ENCODE assay signal across 14 mouse cellular contexts in genomic region chr2:50284781-50285180, GRCm38 (mm10). TPM values are rescaled to one million over a fixed set of nuclear protein-coding genes. Genes with fewer than 3 reads are reported as not detected.
DNase-seq lines count a peak whose midpoint lies in the region; ATAC-seq and TF ChIP-seq lines count a peak whose summit lies in the region.
"Had no signal": no experiment of that assay in that cellular context is flagged by ENCODE, and none has a peak within 500 bp of the region (broad histone marks: within the 10 kb centered on the region; RNA-seq: fewer than 3 reads in every experiment).

No protein-coding gene starts in this region.

- peaks cover 56% of the 10 kb centered on the region for H3K36me3 ChIP-seq in liver, adult 2 months (ENCODE audit: control insufficient read depth, insufficient read depth, low read length)
- peaks cover 23% of the 10 kb centered on the region for H3K36me3 ChIP-seq in liver, embryonic 11.5 days (ENCODE audit: control insufficient read depth, insufficient read depth, low read length)
- H3K36me3 ChIP-seq in hindbrain, embryonic 10.5 days, result peaks cover 93% of the 10 kb centered on the region

- 53% methylated on average over 3 of the region's 3 CpGs for WGBS in liver, adult 2 months
- WGBS in liver, embryonic 11.5 days, result 87% methylated on average over 3 of the region's 3 CpGs
- WGBS in hindbrain, embryonic 10.5 days, result 91% methylated on average over 3 of the region's 3 CpGs

- no peak overlapping the region for H3K9ac ChIP-seq in liver, adult 2 months (ENCODE audit: low read depth, low read length)
- H3K9ac ChIP-seq in liver, embryonic 11.5 days (ENCODE audit: low read depth, low read length), result no peak overlapping the region
- H3K9ac ChIP-seq: embryonic facial prominence, embryonic 12.5 days; liver, embryonic 13.5 days had no signal

- no peak overlapping the region for H3K4me3 ChIP-seq in liver, adult 2 months (ENCODE audit: insufficient read depth, low read depth, low read length)
- H3K4me3 ChIP-seq in liver, embryonic 11.5 days (ENCODE audit: low read depth, low read length), result no peak overlapping the region
- H3K4me3 ChIP-seq in hindbrain, embryonic 10.5 days, result no peak overlapping the region
- H3K4me3 ChIP-seq: embryonic facial prominence, embryonic 12.5 days; liver, embryonic 13.5 days; myocyte had no signal

- H3K9me3 ChIP-seq in liver, embryonic 11.5 days (ENCODE audit: control insufficient read depth, low read length), result no peaks in the 10 kb centered on the region
- H3K9me3 ChIP-seq in hindbrain, embryonic 10.5 days, result no peaks in the 10 kb centered on the region
- H3K9me3 ChIP-seq: embryonic facial prominence, embryonic 12.5 days; liver, embryonic 13.5 days had no signal

- TF ChIP-seq CTCF in liver, adult 2 months (IDR thresholded peaks at IDR 0.05; ENCODE audit: low read depth, low read length), result peak; percentile 26

- H3K27me3 ChIP-seq in liver, adult 2 months (ENCODE audit: control insufficient read depth, insufficient read depth, low read length), result no peaks in the 10 kb centered on the region
- no peaks in the 10 kb centered on the region for H3K27me3 ChIP-seq in liver, embryonic 11.5 days (replicated peaks; ENCODE audit: control insufficient read depth, insufficient read depth, low read length)
- H3K27me3 ChIP-seq in hindbrain, embryonic 10.5 days (ENCODE audit: insufficient read depth, poor library complexity, severe bottlenecking), result no peaks in the 10 kb centered on the region
- H3K27me3 ChIP-seq: embryonic facial prominence, embryonic 12.5 days; liver, embryonic 13.5 days had no signal

- DNase-seq in gastrocnemius, adult 18-20 months (ENCODE audit: low spot score), result peak; percentile 12
- DNase-seq in gastrocnemius, postnatal 10 days, result no peak
- peak; percentile 62 for DNase-seq in liver, adult 2 months (ENCODE audit: extremely low read depth, low read depth, low spot score)
- no peak for DNase-seq in liver, embryonic 11.5 days (ENCODE audit: low spot score)
- peak; percentile 49 for DNase-seq in MN1 (ENCODE audit: low spot score)
- DNase-seq in lung, postnatal 36 days, result peak; percentile 48
- no peak for DNase-seq in adrenal gland, postnatal 36 days
- no peak for DNase-seq in hindbrain, embryonic 10.5 days (ENCODE audit: low spot score)
- DNase-seq: heart, postnatal 4 days; layer of hippocampus, adult 9-11 months; liver, embryonic 13.5 days; thymus, postnatal 14 days had no signal

- no peak for TF ChIP-seq POLR2A in liver, adult 2 months (IDR thresholded peaks at IDR 0.05; ENCODE audit: extremely low read depth, insufficient read depth, low read length)

- H3K4me2 ChIP-seq in liver, embryonic 11.5 days, result no peak overlapping the region
- H3K4me2 ChIP-seq: embryonic facial prominence, embryonic 12.5 days; liver, embryonic 13.5 days had no signal

- no peak overlapping the region for H3K27ac ChIP-seq in liver, adult 2 months (replicated peaks; ENCODE audit: insufficient read depth, low read depth, low read length)
- no peak overlapping the region for H3K27ac ChIP-seq in liver, embryonic 11.5 days (ENCODE audit: low read depth, low read length)
- no peak overlapping the region for H3K27ac ChIP-seq in hindbrain, embryonic 10.5 days
- H3K27ac ChIP-seq: embryonic facial prominence, embryonic 12.5 days; liver, embryonic 13.5 days had no signal

- ATAC-seq in liver, embryonic 11.5 days (replicated peaks; ENCODE audit: low FRiP score), result no peak

- H3K4me1 ChIP-seq in liver, adult 2 months (ENCODE audit: control insufficient read depth, insufficient read depth, low read length), result peaks cover 12% of the 10 kb centered on the region
- no peaks in the 10 kb centered on the region for H3K4me1 ChIP-seq in liver, embryonic 11.5 days (replicated peaks; ENCODE audit: control insufficient read depth, insufficient read depth, low read length)
- H3K4me1 ChIP-seq in hindbrain, embryonic 10.5 days (replicated peaks), result no peaks in the 10 kb centered on the region
- H3K4me1 ChIP-seq: embryonic facial prominence, embryonic 12.5 days; liver, embryonic 13.5 days had no signal

- no peaks in the 10 kb centered on the region for H3K79me2 ChIP-seq in liver, adult 2 months (ENCODE audit: control insufficient read depth, insufficient read depth, low read length)

RNA-seq across cellular contexts. Expression of gene Mmadhc, which starts 11.8 kb away (rescaled TPM):
- total RNA-seq in gastrocnemius, adult 18-20 months (2021), result 100 to 1,000 TPM in 1 of 2 experiments, 10 to 100 TPM in 1; 98.6 to 114 TPM
- total RNA-seq in gastrocnemius, postnatal 10 days (2021), result 100 to 1,000 TPM; 103 to 121 TPM
- 72.1 and 74.2 TPM in 2 replicates for total RNA-seq in liver, adult 2 months (2014; rRNA removed)
- 37.9 and 47.9 TPM in 2 replicates for polyA plus RNA-seq in liver, adult 2 months (2012; rRNA removed)
- 136 and 139 TPM in 2 replicates for polyA plus RNA-seq in liver, embryonic 11.5 days (2014; fragmentation: Nextera tagmentation; extraction: Ambion mirVana)
- 100 to 1,000 TPM; 126 to 127 TPM for total RNA-seq in adrenal gland, postnatal 36 days (2021)
- 163 and 173 TPM in 2 replicates for polyA plus RNA-seq in hindbrain, embryonic 10.5 days (2016; fragmentation: Nextera tagmentation; extraction: Ambion mirVana)

Comparison
In these comparisons a context has a peak if more than half of its experiments do, and no peak if none do; other contexts are left out.
1. DNase-seq: peak in gastrocnemius, adult 18-20 months (single experiment), liver, adult 2 months (single experiment), MN1 (single experiment) and lung, postnatal 36 days (single experiment); none in gastrocnemius, postnatal 10 days (single experiment), liver, embryonic 11.5 days (single experiment), adrenal gland, postnatal 36 days (0 of 2) and hindbrain, embryonic 10.5 days (single experiment).